Mouse (Mus musculus): ENCODE data around the gene Tspan9. TPM values are rescaled to one million over a fixed set of nuclear protein-coding genes. Genes with fewer than 3 reads are reported as not detected.

Tspan9 gene
- polyA plus RNA-seq, 1 experiment from 2014 or later = 32.7 TPM

DNA sequence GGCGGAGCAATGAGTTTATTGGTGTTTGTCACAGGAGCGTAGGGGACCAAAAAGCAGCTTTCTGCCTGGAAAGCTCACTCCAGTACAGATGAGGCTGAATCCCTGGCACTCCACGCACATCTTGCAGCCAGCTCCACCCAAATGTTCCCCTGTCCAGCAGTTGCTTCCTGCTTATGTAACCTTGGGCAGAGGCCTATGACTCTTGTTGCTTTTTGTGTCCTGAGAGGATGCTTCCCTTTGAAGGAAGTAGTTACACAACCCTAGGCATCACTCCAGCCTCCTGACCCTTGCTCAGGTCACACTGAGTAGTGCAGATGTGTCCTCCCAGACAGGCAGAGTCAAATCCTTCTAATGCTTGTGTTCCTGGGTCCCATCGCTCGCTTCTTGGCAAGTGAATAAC, 209.6 kb downstream of the Tspan9 start:
- peaks cover 22% of the 10 kb centered on the region; the same call in 1 of the 2 replicates for H3K4me1 ChIP-seq (replicated peaks)
- ATAC-seq (ENCODE audit: low FRiP score) = no peak
- 82% methylated on average over 5 of the region's 5 CpGs for WGBS
- no peak overlapping the region for H3K9ac ChIP-seq
- no peak overlapping the region for H3K4me3 ChIP-seq
- H3K36me3 ChIP-seq = 0 out of 2 replicates have a peak, but pooled peaks cover 3% of the 10 kb centered on the region
- H3K27me3 ChIP-seq = no peaks in the 10 kb centered on the region
- H3K27ac ChIP-seq = no peak overlapping the region
- no peak overlapping the region for H3K4me2 ChIP-seq
- no peaks in the 10 kb centered on the region for H3K9me3 ChIP-seq

DNA sequence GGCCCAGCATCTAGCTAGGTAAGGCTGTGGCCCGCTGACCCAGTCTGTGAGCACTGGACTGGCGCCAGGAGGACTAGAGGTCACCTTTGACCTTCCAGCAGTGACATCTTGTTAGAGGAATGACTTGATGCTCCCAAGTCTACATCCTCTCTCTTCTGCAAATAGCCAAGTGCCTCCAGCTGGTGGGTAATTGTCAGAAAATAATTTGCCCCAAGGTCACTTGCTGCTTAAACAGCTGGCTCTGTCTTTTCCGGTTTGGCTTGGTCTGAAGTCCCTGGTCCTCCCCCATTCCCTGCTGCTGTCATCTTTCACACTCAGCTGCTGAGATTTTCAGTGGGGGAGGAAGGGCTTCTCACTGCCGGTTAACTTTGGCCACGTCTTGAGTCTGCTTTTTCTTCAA, 210.7 kb downstream of the Tspan9 start:
- no peak overlapping the region for H3K4me3 ChIP-seq
- no peak for ATAC-seq (ENCODE audit: low FRiP score)
- H3K27me3 ChIP-seq = no peaks in the 10 kb centered on the region
- no peak overlapping the region for H3K9ac ChIP-seq
- H3K9me3 ChIP-seq = no peaks in the 10 kb centered on the region
- no peak overlapping the region for H3K4me2 ChIP-seq
- 0 out of 2 replicates have a peak, but pooled peaks cover 3% of the 10 kb centered on the region for H3K36me3 ChIP-seq
- H3K4me1 ChIP-seq (replicated peaks) = peaks cover 22% of the 10 kb centered on the region; the same call in 1 of the 2 replicates
- 61% methylated on average over 5 of the region's 5 CpGs for WGBS
- H3K27ac ChIP-seq = no peak overlapping the region

DNA sequence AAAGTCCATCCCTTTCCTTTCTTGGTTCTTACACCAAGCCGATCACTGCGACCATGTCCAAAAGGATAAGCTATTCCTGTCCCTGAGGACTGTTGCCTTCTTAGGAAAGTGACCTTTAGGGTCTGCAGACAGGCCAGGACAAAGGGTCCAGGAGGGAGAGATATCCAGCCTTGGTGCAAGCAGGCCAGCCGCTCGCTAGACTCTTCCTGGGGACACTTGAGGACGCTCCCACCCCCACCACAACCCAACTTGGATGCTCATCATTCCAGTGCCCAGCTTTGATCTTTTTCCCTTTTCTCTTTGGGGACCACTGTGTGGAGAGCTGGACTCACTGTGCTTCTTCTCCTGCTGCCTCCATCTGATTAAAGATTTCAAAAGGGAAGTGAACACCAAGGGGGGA, 214.7 kb downstream of the Tspan9 start:
- Histone ChIP-seq H3K9me3 (no peaks in the 10 kb centered on the region), H3K27ac (no peak overlapping the region), H3K27me3 (no peaks in the 10 kb centered on the region), H3K4me3 (no peak overlapping the region), H3K4me1 (replicated peaks) (peaks cover 21% of the 10 kb centered on the region), H3K9ac (no peak overlapping the region), H3K4me2 (no peak overlapping the region), H3K36me3 (0 out of 2 replicates have a peak, but pooled peaks cover 3% of the 10 kb centered on the region)
- WGBS = 82% methylated on average over 5 of the region's 5 CpGs
- no peak for ATAC-seq (ENCODE audit: low FRiP score)

DNA sequence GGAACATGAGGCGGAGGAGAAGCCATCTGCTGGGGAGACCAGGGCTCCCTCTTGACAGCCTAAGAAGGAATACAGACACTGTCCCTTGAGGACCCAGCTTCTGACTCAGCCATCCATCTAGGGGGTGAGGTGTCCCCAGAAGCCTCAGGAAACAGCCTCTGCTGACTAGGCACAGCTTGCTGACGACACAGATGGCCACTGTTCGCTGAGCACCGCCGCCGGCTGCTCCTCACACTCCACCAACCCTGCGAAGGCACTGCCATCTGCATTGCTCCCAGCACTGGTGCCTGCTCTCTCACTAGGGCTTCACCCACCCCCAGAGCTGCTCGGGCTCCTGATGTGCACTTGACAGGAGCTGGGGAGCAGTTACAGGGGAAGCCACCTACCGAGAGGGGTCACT, 217.5 kb downstream of the Tspan9 start:
- Histone ChIP-seq H3K9ac (no peak overlapping the region), H3K9me3 (no peaks in the 10 kb centered on the region), H3K4me3 (no peak overlapping the region), H3K4me2 (no peak overlapping the region), H3K27ac (peak overlapping the region; percentile 48; the same call in 1 of the 2 replicates), H3K36me3 (no peaks in the 10 kb centered on the region), H3K4me1 (replicated peaks) (peaks cover 11% of the 10 kb centered on the region), H3K27me3 (no peaks in the 10 kb centered on the region)
- 59% methylated on average over 9 of the region's 9 CpGs for WGBS
- peak; percentile 41; the same call in 1 of the 2 replicates for ATAC-seq (ENCODE audit: low FRiP score)

DNA sequence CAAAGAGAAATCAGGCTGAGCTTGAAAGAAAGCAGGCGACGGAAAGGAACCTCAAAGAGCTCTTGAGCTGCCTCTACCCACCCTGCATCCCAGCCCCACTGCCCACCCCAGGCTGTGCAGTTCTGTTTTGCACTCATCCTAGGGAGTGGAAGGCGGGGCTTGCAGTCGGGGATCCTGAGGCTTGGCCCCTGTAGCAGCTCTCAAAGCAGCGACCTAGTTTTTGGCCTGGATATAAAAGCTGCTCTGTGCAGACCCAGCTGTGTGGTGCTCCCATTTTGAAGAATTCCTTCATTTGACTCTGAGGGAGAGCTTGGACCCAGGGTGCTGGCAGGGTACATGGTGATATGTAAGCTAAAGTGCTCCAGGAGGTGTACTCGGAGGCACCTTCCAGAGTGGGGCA, 218.6 kb downstream of the Tspan9 start:
- H3K9ac ChIP-seq = no peak overlapping the region
- H3K27ac ChIP-seq = no peak overlapping the region
- no peak for ATAC-seq (ENCODE audit: low FRiP score)
- no peaks in the 10 kb centered on the region for H3K9me3 ChIP-seq
- H3K4me3 ChIP-seq = no peak overlapping the region
- H3K4me2 ChIP-seq = no peak overlapping the region
- H3K27me3 ChIP-seq = no peaks in the 10 kb centered on the region
- WGBS = 77% methylated on average over 6 of the region's 6 CpGs
- no peaks in the 10 kb centered on the region for H3K36me3 ChIP-seq
- peaks cover 16% of the 10 kb centered on the region for H3K4me1 ChIP-seq (replicated peaks)

DNA sequence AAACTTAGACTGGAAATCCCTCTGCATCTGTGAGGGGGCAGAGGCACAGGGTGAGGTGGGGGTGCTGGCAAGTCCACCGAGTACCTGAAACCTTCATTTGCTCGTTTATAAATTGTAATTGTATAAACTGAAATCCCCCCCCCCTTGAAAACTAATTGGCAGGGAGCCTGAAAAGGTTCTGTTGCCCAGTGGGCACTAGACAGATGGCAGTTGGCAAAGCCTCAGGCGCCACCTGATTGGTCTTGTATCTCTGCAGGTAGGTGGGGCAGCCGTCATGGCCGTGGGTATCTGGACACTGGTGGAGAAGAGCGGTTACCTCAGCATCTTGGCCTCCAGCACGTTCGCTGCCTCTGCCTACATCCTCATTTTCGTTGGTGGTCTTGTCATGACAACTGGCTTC, 220.1 kb downstream of the Tspan9 start:
- Histone ChIP-seq H3K4me1 (replicated peaks) (peaks cover 16% of the 10 kb centered on the region), H3K4me3 (no peak overlapping the region), H3K27ac (no peak overlapping the region), H3K4me2 (no peak overlapping the region), H3K9ac (no peak overlapping the region), H3K27me3 (no peaks in the 10 kb centered on the region), H3K9me3 (no peaks in the 10 kb centered on the region), H3K36me3 (no peaks in the 10 kb centered on the region)
- ATAC-seq (ENCODE audit: low FRiP score) = no peak
- 86% methylated on average over 9 of the region's 9 CpGs for WGBS

DNA sequence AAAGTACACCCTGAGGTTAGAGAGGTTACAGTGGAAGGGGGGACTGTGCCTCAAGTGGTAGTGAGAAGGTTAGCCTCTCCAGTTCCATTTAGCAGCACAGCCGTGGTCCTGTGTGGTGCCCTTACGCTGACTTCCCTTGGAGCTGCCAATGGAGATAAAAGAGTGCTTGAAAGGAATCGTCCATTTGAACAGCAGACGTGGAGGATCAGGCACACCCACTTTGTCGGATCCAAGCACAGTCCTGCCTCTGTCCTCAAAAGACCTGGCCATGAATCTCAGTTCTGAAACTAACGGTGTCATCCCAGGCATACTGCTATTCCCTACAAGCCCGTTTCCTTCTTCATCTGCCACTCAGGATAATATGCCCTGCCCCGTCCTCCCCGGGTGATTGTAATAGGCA, 221.4 kb downstream of the Tspan9 start:
- 53% methylated on average over 9 of the region's 9 CpGs for WGBS
- H3K4me2 ChIP-seq = no peak overlapping the region
- H3K4me3 ChIP-seq = no peak overlapping the region
- H3K36me3 ChIP-seq = no peaks in the 10 kb centered on the region
- no peak overlapping the region for H3K27ac ChIP-seq
- no peaks in the 10 kb centered on the region for H3K9me3 ChIP-seq
- H3K9ac ChIP-seq = no peak overlapping the region
- no peak for ATAC-seq (ENCODE audit: low FRiP score)
- no peaks in the 10 kb centered on the region for H3K27me3 ChIP-seq
- H3K4me1 ChIP-seq (replicated peaks) = peaks cover 24% of the 10 kb centered on the region

DNA sequence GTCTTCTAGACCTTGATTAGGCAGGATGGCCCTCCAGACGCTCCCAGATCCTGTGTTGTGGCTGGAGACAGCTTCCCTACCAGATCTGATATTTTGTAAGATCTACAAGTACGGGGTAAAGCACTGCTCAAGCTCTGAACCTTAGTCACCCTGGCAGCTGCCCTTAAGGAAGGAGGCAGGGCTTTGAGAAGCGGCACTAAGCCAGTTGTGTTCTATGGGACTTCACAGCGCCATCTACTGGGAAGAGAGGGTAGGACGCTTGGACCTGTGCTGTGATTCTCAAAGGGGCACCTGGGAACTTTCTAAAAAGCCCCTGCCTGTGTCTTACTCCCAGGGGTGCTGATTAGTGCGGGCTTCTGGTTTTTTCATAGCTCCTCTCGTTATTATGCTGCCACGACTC, 222.7 kb downstream of the Tspan9 start:
- Histone ChIP-seq H3K9ac (0 out of 2 replicates have a peak overlapping the region, but pooled peaks have one; percentile 25), H3K27me3 (no peaks in the 10 kb centered on the region)
- peak; percentile 63 for ATAC-seq (ENCODE audit: low FRiP score)

DNA sequence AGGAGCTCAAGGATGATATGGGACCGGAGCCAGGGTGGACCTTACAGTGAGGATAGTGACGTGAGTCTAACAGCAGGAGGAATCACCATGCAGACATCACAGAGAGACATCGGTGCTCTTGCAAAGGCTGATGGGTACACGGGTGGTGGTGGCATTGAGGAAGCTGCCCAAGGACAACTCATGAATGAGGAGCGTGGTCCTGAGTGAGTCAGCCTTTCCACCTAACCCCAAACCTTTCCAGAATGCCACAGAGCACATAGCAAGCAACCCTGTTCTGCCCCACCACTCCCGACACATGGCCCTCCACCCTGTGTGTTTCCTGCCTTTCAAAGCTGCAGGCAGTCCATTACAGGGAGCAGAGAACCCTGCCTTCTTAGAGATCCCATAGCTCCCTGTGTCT, 223.9 kb downstream of the Tspan9 start:
- peaks cover 13% of the 10 kb centered on the region for H3K36me3 ChIP-seq
- H3K4me1 ChIP-seq (replicated peaks) = peaks cover 20% of the 10 kb centered on the region
- ATAC-seq (ENCODE audit: low FRiP score) = no peak
- H3K27ac ChIP-seq = no peak overlapping the region
- no peak overlapping the region for H3K4me2 ChIP-seq
- no peak overlapping the region for H3K4me3 ChIP-seq
- no peaks in the 10 kb centered on the region for H3K9me3 ChIP-seq
- H3K9ac ChIP-seq = no peak overlapping the region
- WGBS = 90% methylated on average over 6 of the region's 6 CpGs
- no peaks in the 10 kb centered on the region for H3K27me3 ChIP-seq

More for the DNA sequence above, 222.7 kb downstream of the Tspan9 start:
- no peaks in the 10 kb centered on the region for H3K9me3 ChIP-seq
- no peak overlapping the region for H3K4me3 ChIP-seq
- no peak overlapping the region for H3K4me2 ChIP-seq
- no peak overlapping the region for H3K27ac ChIP-seq
- peaks cover 10% of the 10 kb centered on the region for H3K36me3 ChIP-seq
- H3K4me1 ChIP-seq (replicated peaks) = peaks cover 21% of the 10 kb centered on the region
- 5% methylated on average over 8 of the region's 8 CpGs for WGBS

DNA sequence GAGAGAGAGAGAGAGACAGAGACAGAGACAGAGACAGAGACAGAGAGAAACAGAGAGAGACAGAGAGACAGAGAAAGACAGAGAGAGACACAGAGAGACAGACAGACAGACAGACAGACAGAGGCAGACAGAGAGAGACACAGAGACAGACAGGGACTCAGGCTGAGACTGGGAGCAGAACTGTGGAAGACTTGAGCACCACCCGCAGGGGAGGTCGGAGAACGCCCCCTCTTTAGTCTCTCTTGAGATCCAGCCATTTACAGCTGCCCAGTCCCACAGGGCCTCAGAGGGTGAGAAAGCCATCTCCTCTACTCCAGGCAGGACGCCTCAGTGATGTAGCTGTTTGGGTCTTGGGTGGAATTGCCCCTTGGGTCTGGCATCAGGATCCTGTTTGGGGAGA, 225.7 kb downstream of the Tspan9 start:
- Histone ChIP-seq H3K36me3 (peaks cover 13% of the 10 kb centered on the region), H3K9ac (no peak overlapping the region), H3K27ac (no peak overlapping the region), H3K4me3 (no peak overlapping the region), H3K4me2 (no peak overlapping the region), H3K27me3 (no peaks in the 10 kb centered on the region), H3K4me1 (replicated peaks) (peaks cover 20% of the 10 kb centered on the region), H3K9me3 (no peaks in the 10 kb centered on the region)
- WGBS = 74% methylated on average over 4 of the region's 4 CpGs
- no peak for ATAC-seq (ENCODE audit: low FRiP score)

DNA sequence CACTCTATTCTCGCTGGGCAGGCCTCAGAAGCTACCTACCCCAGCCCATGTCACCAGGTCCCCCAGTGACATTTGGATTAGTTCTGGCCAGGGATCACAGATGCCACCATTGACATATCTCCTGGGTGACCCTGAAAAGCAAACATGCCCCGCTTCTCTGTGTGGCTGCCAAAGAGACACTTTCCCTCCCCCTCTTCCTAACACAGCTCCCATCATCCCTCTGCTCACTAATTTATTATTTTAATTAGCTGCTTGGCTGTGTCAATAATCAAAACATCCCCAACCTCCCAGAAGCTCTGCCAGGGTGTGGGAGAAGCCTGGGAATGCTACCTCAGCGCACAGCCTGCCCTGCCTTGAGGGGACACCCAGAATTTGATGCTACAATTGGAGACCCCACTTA, 226.4 kb downstream of the Tspan9 start:
- Histone ChIP-seq H3K27ac (peak overlapping the region; percentile 60; the same call in 1 of the 2 replicates), H3K9me3 (no peaks in the 10 kb centered on the region), H3K4me3 (no peak overlapping the region), H3K4me2 (no peak overlapping the region), H3K9ac (no peak overlapping the region), H3K4me1 (replicated peaks) (peaks cover 17% of the 10 kb centered on the region), H3K36me3 (peaks cover 13% of the 10 kb centered on the region), H3K27me3 (no peaks in the 10 kb centered on the region)
- no peak for ATAC-seq (ENCODE audit: low FRiP score)
- WGBS = 40% methylated on average over 3 of the region's 3 CpGs

DNA sequence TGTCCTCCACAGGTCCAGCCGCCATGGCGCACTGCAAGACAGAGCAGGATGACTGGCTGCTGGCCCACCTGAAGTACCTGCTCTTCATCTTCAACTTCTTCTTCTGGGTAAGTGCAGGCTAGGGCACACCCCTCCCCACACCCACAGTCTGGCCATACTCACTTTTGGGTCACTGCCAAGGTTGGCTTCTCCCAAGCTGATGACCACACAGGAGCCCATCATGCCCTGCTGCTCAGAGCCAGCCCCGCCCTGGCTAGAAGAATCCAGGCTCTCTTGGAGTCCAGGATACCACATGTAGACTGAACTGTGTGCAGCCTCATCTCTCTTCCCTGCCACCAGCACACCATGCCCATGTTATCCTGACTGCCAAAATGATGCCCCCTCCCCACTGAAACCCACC, 230.5 kb downstream of the Tspan9 start:
- H3K9ac ChIP-seq = no peak overlapping the region
- H3K36me3 ChIP-seq = peaks cover 18% of the 10 kb centered on the region
- H3K27me3 ChIP-seq = no peaks in the 10 kb centered on the region
- H3K4me2 ChIP-seq = no peak overlapping the region
- ATAC-seq (ENCODE audit: low FRiP score) = peak; percentile 31; the same call in 1 of the 2 replicates
- 98% methylated on average over 3 of the region's 3 CpGs for WGBS
- H3K4me1 ChIP-seq (replicated peaks) = peaks cover 12% of the 10 kb centered on the region
- no peaks in the 10 kb centered on the region for H3K9me3 ChIP-seq
- no peak overlapping the region for H3K27ac ChIP-seq
- no peak overlapping the region for H3K4me3 ChIP-seq

DNA sequence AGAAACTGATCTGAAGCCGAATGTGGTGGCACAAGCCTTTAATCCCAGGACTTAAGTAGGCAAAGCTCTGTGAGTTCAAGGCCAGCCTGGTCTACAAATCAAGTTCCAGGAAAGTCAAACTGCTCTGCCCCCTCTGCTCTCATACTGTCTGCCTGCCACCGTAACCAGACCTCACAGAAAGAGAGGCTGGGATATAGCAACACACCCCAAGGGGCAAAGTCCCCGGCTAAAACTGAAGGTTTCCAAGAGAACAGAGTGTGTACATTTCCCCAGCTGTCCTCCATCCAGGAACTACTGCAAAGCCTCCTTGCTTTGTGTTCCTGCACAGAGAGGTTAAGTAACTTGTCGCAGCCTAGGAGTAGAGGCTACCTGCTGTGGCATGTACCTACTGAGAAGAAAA, 231.7 kb downstream of the Tspan9 start:
- H3K9ac ChIP-seq = no peak overlapping the region
- H3K27ac ChIP-seq = no peak overlapping the region
- no peak overlapping the region for H3K4me3 ChIP-seq
- peaks cover 1% of the 10 kb centered on the region for H3K4me1 ChIP-seq (replicated peaks)
- peaks cover 21% of the 10 kb centered on the region for H3K36me3 ChIP-seq
- ATAC-seq (ENCODE audit: low FRiP score) = no peak
- H3K27me3 ChIP-seq = no peaks in the 10 kb centered on the region
- H3K4me2 ChIP-seq = no peak overlapping the region
- no peaks in the 10 kb centered on the region for H3K9me3 ChIP-seq
- 63% methylated on average over 4 of the region's 4 CpGs for WGBS
